Mouse (Mus musculus): ENCODE measurements around the gene Gm15097.
"Not testable (repeated sequence)": the region's sequence is repeated elsewhere in the genome, so short reads cannot be mapped to it uniquely, and the experiment has no call there.

The Gm15097 gene

GRCm38 (mm10) chrX:149784173-149784572 lies at the start of gene Gm15097:
TSS of gene Gm15097 (plus strand) at chrX:149784473.
- DNase-seq (ENCODE audit: low spot score in 2 of 2) = not testable (repeated sequence)

GRCm38 (mm10) chrX:149762853-149763252 lies 21.4 kb upstream of the Gm15097 start:
- DNase-seq (ENCODE audit: low spot score in 2 of 2) = peak in 1 of 2 experiments; percentile 34

- DNase-seq (ENCODE audit: low spot score in 2 of 2) = not testable (repeated sequence)
These were observed 26.9 kb downstream of the Gm15097 start for GRCm38 (mm10) chrX:149811178-149811577.
